Mouse (Mus musculus) adrenal gland, postnatal 14 days (tissue): ENCODE measurements around the gene A730009L09Rik. TPM values are rescaled to one million over a fixed set of nuclear protein-coding genes. Genes with fewer than 3 reads are reported as not detected.
A peak's percentile ranks its signal among the peaks of the same experiment; 100 is the strongest.

ENCODE experiments used
- DNase-seq: peaks from one replicate; pipeline ENCODE4 v3.0.0; 2021; ENCODE audit warnings: mixed read lengths
- total RNA-seq: library from RNA; stranded (reverse); gene quantifications from 2 replicates; pipeline ENCODE4 v1.2.3, GENCODE M21; 2021

Gene A730009L09Rik
- total RNA-seq, 1 experiment from 2014 or later: not detected

- peak; percentile 54 for DNase-seq
Observed at GRCm38 (mm10) chr16:84559569-84560278, 44.8 kb downstream of the A730009L09Rik start.

GRCm38 (mm10) chr16:84560279-84560602 lies 45.3 kb downstream of the A730009L09Rik start:
- no peak for DNase-seq

Other genes with a start within 250 kb of the A730009L09Rik start
- gene Mrpl39, start 220.6 kb downstream of the A730009L09Rik start, total RNA-seq: 54.9 and 56.2 TPM in 2 replicates